Mouse (Mus musculus) mouse trophoblast stem cell (cell line): Measurements from ENCODE around the gene Racgap1.

Experiments
- in situ Hi-C, 2 experiments: fragments of 300-500 bp; cut with MseI, MboI; formaldehyde crosslinking; loops; 2 replicates in 1 of 2; 3 replicates in 1 of 2; pipeline ENCODE4 v1.15.1; 2025

The Racgap1 gene

DNA sequence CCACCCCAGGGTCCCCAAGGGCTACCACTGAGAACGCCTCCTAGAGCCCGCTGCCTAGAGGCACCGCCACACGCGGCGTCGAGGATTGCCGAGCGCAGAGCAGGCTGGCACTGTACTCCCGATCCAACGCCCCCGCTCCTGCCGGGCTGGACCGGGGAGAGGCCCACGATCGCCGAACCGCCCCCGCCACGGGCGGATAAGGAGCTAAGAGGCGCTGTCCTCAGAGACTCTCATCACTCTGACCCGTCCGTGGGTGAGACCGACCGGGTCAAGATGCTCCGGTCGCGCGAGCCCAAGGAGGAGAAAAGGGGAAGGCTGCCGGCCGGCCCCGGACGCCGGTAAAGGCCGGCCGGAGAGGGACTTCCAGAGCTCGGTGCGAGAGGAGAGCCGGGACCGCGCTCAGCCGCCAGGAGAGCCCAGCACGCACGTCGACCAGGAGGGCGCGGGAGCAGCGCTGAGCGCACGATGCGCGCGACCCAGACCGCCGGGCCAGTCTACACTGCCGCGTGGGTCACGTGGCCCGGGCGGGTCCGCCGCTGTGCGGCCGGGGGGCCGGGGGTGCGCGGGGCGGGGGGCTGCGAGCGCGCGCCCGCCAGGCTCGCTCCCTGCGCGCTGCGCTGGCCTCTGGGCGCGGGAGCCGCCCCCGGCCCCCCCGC is 60.9 kb downstream of the Racgap1 start, which contains the start of gene Aqp5:
TSS of gene Aqp5 (plus strand) at position 354 of the 656 bp plus-strand sequence.
- in situ Hi-C loops = loop anchor here (5.0 kb wide), 2 partner anchors 77 to 93 kb away; no protein-coding TSS in a partner anchor

DNA sequence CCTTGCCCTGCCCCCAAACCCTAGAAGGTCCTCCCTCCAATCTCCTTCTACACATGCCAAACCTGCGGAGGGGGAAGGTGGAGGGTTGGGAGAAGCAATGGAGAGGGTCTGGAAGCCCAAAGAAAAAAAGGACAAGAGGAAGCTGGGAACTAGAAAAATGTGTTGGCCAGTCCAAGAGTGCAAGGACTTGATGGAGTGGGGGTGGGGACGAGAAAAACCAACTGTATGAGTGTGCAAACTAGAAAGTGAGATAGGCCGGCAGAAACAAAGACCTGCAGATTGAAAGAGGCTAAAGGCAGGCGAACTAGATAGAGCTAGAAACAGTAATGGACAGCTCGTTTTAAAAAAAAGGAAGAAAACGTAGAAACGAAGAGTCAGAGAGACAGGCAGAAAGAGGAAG is 61.8 kb downstream of the Racgap1 start:
- in situ Hi-C loops = loop anchor here (5.0 kb wide), 3 partner anchors 78 to 92 kb away; no protein-coding TSS in a partner anchor

DNA sequence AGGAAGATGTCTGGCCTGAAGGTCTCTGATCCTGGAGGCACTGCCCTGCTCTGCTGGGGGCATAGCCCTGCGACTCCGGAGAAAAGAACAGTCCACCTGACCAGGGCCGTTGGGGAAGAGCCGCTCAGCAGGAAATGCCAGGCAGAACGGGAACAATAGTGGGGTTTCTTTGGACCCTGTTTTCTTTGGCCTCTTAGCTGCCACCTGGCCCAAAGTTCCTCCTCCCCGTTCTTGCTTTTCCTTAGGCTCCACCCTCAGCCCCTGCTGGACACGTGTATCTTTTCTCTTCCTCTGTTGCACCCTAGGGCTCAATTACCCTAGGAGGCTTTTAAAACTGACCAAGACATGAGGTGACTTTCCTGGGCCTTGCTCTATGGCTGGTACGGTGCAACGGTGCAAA is 62.2 kb downstream of the Racgap1 start:
- in situ Hi-C loops = loop anchor here in 1 of 2 experiments (5.0 kb wide), 1 partner anchor 87 kb away; no protein-coding TSS in a partner anchor

GRCm38 (mm10) chr15:99586525-99586924 is 64.9 kb downstream of the Racgap1 start:
- in situ Hi-C loops = loop anchor here in 1 of 2 experiments (5.0 kb wide), 1 partner anchor 84 kb away; no protein-coding TSS in a partner anchor

- in situ Hi-C loops = loop anchor here in 1 of 2 experiments (5.0 kb wide), 1 partner anchor 83 kb away; no protein-coding TSS in a partner anchor
These were observed 65.7 kb downstream of the Racgap1 start for GRCm38 (mm10) chr15:99585741-99586140.

- in situ Hi-C loops = loop anchor here in 1 of 2 experiments (5.0 kb wide), 1 partner anchor 82 kb away; no protein-coding TSS in a partner anchor
These were observed 66.9 kb downstream of the Racgap1 start for GRCm38 (mm10) chr15:99584407-99585202.

GRCm38 (mm10) chr15:99583463-99584344 is 67.8 kb downstream of the Racgap1 start:
- in situ Hi-C loops = no loop called here

GRCm38 (mm10) chr15:99578802-99579485 is 72.5 kb downstream of the Racgap1 start, which contains the start of gene Aqp2:
Aqp2 (plus strand) TSS chr15:99579055.
- in situ Hi-C loops = no loop called here
